Mouse (Mus musculus) ovary, postnatal 14 days (tissue): ENCODE data around the gene Hist1h2bm.
"Not testable (repeated sequence)": the region's sequence is repeated elsewhere in the genome, so short reads cannot be mapped to it uniquely, and the experiment has no call there.

Experiments used
- DNase-seq: peaks from one replicate; pipeline ENCODE4 v3.0.0; 2022; ENCODE audit warnings: low spot score

The Hist1h2bm gene

DNA sequence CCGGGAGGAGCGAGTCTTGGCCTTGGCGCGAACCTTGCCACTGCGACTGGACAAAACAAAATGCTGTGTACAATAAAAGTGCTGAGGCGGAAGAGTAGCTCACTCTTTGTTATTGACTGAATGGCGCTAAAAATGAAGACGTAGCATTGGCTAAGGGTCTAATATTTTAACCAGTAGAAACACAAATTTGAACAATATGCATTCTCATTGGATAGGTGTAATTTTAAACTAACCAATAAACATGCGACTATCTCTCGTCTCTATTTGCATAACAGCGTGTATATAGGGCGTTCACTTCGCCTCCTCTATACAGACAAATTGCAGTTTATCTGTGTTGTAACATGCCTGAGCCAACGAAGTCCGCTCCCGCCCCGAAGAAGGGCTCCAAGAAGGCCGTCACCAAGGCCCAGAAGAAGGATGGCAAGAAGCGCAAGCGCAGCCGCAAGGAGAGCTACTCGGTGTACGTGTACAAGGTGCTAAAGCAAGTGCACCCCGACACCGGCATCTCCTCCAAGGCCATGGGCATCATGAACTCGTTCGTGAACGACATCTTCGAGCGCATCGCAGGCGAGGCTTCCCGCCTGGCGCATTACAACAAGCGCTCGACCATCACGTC, at the start of gene Hist1h2bm:
Gene Hist1h2bm, plus strand, starts transcription at position 288 of the 616 bp plus-strand sequence.
- not testable (repeated sequence) for DNase-seq

DNA sequence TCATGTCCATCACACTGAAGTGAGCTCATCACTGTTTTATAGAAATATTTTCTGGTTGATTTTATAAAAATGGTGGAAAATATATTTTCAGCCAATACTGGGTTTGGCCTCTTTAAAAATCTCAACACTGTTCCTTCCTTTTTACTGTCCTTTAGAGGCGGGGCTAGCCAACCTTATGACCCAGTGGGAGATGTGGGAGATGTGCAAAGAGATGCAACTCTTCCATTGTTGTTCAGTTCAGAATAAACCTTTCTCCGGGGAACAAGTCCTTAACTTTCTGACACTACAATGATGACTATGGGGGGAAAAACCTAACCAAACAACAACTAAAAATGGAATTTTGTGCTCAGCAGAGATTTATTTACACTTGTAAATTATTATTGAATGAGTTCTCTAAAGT, 44.5 kb upstream of the Hist1h2bm start, which contains the start of gene Olfr1360:
Gene Olfr1360, minus strand, starts transcription at position 101 of the 400 bp plus-strand sequence.
- no peak for DNase-seq

DNA sequence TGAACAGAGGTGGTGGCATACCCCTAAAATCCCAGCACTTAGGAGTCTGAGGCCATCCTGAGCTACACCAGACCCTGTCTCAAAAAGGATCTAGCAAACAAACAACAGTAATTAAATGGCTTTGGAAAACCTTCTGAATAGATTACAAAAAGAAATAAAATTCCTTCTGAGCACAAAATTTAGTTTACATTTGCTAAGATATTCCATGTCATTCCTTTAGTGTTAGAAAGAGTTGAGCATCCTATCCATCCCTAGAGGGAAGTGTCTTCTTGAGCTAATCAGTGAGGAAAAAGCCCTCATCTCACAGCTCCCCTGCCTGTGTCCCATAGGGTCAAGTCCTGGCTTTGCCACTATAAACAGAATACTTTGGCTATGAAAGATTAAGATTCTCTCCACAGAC, 24.0 kb upstream of the Hist1h2bm start, which contains the start of gene Olfr1359:
Gene Olfr1359, plus strand, starts transcription at position 301 of the 400 bp plus-strand sequence.
- DNase-seq: no peak

DNA sequence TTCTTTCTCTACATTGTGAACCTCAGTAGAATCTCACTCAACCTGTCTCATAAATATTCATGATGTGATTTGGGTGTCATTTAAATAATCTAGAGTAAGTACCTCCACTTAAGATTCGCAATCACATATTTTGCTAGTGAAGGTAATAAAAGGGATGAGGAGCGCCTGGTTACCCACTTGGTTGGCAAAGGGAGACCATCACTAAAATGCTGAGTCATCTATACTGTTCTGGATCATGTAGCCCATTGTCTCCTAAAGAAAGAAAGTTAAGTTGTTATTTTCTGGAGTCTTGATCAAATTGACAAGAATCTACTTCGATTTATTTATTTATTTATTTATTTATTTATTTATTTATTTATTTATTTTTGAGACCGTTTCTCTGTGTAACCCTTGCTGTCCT, 15.2 kb upstream of the Hist1h2bm start:
- DNase-seq: no peak

DNA sequence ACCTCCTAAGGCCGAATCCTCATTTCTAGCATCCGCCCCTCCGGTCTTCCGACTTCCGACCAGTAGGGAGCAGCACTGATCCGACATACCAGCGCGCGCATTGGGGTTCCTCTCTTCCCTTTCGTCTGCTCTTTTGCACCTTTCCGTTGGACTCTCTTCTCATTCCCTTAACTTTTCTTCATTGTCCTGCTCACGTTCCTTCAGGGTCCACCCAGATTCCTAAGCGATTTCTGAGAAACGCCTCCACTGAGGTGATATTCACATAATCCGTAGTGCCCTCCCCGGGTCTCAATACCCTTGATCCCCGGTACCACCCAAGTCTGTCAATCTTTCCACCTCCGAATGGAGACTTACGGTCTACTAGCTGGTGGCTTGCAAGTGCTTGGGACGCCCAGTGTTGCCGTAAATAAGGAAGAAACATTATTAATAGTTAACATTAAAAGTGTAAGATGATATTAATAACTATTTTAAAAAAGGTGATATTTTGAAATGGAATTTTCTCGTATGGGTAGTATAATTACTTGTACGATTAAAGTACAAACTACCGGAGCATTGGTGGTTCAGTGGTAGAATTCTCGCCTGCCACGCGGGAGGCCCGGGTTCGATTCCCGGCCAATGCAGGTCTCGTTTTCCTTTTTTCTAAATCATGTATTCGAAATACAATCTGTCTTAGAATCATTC, 11.7 kb upstream of the Hist1h2bm start:
- peak; percentile 88 for DNase-seq

DNA sequence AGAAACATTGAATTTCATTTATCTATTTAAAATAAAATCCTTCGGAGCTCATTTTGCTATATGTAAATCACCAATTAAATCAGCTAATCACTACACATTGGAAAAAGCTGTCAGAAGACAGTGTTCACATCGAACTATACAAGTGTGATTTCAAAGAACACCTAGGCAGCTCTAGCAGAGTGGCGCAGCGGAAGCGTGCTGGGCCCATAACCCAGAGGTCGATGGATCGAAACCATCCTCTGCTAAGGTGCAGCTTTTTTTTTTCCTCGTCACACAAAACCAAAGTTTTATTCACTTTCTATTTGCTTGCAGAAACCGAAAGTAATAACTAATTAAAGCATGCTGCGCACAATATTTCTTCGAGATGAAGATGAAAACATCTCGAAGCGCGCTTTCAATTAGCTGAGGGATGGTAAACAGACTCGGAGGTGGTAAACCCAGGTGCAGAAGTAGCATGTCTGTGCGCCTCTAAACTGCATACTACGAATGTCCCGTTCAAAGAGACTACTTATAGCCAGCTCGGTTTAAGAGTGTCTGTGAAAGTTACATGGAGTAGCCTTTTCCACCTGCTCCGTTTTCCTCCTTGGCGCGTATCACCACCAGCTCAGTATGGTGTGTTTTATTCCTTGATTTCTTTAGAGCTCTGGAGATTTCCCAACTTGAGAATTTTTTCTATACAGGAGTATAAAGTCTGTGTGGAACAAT, 10.9 kb upstream of the Hist1h2bm start:
- peak; percentile 84 for DNase-seq

DNA sequence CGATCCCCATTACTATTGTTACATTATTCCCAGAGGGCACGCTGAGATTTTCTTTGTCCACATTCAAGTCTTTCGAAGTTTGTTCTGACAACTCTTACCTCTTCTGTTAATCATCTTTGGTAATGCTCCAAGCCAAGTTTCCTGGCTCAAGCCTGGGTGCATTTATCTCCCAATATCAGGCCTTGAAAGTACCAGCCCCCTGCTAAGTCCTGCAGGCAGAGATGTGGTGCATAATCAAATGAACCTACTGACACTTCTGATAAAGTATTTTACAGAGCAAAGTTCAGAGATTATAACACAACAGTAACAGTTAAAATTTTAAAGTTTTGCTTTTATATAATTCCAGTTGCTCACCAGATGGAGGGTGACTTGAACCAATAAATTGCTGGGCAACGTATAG, 10.1 kb upstream of the Hist1h2bm start:
- DNase-seq: no peak

DNA sequence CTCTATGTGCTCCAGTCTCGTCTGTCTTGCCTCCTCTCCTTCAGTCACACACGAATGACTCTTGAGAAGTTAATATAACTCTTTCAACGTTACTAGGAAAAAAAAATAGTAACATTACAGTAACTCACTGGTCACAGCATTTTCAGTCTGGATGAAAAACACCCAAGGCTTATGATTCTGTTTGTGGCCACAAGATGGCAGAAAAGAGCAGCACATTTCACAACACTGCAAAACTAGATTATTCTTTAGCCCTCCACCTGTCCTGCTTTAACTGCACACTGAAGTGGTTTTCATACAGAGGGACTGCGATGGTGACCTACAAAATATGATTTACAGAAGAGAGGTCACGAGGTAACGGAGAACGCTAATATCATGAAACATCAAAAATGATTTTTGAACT, 7.1 kb upstream of the Hist1h2bm start:
- peak; percentile 49 for DNase-seq

DNA sequence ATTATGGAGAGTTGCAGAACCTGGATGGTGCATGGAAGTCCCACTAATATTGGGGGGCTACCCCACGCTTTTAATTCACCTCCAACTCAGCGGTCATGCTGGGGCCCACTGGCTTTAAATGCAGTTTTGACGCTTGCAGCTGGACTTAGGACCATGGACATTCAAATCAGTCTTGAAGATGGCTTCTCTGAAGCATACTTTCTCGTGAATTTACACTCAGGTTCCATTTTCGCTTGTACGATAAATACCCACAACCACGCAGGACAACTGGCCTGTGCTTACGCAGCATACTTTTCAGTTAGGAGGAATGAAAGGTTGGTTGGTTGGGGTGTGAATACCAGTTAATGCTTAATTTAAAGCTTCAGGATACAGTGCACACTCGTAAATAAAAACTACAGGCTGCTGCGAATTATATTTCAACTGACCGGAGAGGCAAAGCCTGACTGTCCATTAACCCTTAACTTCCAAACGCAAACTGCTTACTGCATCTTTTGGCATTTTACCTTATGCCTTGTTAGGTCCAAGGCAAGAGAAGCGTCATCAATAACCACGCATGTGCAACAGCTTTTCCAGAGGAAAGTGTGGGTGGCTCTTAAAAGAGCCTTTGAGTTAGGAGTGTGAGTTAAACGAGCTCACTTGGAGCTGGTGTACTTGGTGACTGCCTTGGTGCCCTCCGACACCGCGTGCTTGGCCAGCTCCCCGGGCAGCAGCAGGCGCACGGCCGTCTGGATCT, 6.5 kb upstream of the Hist1h2bm start:
- DNase-seq: no peak

DNA sequence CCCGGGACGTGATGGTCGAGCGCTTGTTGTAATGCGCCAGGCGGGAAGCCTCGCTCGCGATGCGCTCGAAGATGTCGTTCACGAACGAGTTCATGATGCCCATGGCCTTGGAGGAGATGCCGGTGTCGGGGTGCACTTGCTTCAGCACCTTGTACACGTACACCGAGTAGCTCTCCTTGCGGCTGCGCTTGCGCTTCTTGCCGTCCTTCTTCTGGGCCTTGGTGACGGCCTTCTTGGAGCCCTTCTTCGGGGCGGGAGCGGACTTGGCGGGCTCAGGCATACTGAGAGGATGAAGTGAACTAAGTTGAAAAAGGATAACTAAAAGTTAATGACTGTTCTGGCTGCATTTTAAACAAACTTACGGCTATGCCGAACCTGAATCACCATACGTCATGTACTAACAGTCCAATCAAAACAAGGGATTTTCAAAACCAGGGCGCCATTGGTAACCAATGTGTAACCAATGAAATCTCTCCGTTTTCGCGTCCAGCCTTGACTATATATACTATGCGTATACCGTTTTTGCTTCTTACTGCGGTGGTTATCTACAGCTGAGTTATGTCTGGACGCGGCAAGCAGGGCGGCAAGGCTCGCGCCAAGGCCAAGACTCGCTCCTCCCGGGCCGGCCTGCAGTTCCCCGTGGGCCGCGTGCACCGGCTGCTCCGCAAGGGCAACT, 5.8 kb upstream of the Hist1h2bm start, which contains the start of the genes Hist1h2bl and Hist1h2ai:
Gene Hist1h2bl, minus strand, starts transcription at position 280 of the 676 bp plus-strand sequence.
Gene Hist1h2ai, plus strand, starts transcription at position 559 of the 676 bp plus-strand sequence.
- DNase-seq: peak; percentile 64

DNA sequence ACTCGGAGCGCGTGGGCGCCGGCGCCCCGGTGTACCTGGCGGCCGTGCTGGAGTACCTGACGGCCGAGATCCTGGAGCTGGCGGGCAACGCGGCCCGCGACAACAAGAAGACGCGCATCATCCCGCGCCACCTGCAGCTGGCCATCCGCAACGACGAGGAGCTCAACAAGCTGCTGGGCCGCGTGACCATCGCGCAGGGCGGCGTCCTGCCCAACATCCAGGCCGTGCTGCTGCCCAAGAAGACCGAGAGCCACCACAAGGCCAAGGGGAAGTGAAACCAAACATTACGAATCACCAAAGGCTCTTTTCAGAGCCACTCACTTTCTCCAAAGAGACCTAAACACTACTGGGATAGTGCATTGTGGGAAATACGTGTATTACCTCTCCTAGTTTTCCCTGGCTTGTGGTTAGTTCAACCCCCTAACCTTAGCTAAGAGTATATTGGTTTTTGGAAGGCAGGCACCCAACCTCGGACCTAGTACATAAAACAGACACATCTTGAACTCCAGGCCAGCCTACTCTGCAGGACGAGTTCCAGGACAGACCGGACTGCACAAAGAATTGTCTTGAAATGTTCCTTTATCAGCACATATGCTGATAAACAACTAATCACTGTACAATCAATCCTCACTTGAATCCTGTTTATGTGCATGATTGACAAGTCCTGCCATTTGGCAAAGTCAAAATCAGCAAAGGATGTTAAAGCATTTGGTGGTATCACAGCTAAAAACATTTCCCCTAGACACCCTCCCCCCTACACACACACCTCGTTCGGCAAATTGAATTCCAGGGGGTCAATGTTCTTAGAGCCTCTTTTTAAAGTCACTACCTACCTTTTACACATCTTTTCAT, 5.1 kb upstream of the Hist1h2bm start:
- DNase-seq: not testable (repeated sequence)

DNA sequence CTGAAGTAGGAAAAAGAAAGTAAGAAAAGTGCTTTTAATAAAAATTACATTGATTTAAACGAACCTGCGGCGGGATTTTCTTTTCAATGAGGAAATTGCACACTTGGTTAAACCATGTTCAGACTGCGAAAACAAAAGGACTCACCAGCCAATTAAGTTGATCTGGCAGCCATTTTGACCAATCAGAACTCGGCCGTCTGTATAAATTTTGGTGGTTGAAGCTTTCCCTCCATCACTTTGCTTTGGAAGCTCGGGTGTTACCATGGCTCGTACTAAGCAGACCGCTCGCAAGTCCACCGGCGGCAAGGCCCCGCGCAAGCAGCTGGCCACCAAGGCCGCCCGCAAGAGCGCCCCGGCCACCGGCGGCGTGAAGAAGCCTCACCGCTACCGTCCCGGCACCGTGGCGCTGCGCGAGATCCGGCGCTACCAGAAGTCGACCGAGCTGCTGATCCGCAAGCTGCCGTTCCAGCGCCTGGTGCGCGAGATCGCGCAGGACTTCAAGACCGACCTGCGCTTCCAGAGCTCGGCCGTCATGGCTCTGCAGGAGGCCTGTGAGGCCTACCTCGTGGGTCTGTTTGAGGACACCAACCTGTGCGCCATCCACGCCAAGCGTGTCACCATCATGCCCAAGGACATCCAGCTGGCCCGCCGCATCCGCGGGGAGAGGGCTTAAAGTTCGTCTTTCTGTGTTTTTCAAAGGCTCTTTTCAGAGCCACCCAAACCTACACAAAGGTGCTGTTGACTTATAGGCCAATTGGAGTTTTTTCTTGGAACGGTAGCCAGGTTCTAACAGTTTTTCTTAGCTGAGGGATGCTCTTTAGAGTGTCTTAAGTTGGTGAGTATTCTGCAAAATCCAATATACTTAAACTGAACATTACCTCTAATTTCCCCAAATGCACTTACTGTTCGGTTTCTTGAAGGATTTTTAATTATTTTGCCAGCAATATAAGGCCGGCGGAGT, 4.2 kb upstream of the Hist1h2bm start, which contains the start of gene Hist1h3h:
Gene Hist1h3h, plus strand, starts transcription at position 263 of the 961 bp plus-strand sequence.
- DNase-seq: peak; percentile 76

DNA sequence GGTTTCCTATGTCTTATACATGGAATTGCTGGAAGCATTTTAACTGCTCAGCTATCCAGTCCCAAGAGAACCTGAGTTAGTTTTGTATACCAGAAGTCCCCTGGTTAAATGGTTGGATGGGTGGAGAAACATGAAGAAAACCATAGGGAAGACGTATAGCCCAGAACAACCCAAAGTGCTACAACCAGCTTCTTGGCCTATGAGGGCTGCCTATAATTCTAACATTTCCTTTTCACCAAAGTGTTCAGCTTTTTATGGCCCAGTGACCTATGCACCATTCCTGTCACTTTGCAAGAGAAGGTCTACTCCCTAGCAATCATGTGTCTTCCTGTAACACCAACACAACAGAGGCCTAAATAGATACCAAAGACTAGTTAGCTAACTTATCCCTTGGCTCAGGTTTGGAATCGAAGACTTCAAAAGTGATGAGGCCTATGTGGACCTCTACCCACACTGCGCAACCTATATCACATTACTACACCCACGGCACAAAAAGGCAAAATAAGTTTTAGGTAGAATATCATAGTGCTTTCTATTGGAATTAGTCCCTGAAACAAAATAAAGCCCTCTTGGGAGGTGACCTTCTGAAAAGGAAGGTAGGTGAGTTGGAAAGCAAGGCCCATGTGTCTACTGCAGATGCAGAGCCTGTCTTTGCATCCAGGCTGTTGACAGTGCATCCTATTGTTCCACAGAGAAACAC, 3.3 kb upstream of the Hist1h2bm start:
- DNase-seq: no peak

DNA sequence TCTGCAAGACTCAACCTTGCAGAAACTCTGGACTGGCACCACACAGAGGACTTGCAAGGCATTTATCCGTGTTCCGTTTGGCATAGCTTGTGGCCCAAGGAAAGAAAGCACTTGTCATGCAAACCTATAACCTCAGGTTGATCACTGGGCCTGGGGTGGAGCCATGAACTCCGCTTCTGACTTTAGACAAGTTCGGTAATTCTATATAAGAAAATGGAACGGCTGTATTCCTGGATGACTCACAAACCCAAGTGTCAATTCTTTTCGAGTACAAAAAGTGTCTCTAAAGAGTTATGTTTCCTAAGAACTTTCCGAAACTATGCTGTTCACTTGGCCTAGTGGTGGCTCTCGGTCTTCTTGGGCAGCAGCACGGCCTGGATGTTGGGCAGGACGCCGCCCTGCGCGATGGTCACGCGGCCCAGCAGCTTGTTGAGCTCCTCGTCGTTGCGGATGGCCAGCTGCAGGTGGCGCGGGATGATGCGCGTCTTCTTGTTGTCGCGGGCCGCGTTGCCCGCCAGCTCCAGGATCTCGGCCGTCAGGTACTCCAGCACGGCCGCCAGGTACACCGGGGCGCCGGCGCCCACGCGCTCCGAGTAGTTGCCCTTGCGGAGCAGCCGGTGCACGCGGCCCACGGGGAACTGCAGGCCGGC, 612 bp upstream of the Hist1h2bm start:
- not testable (repeated sequence) for DNase-seq

DNA sequence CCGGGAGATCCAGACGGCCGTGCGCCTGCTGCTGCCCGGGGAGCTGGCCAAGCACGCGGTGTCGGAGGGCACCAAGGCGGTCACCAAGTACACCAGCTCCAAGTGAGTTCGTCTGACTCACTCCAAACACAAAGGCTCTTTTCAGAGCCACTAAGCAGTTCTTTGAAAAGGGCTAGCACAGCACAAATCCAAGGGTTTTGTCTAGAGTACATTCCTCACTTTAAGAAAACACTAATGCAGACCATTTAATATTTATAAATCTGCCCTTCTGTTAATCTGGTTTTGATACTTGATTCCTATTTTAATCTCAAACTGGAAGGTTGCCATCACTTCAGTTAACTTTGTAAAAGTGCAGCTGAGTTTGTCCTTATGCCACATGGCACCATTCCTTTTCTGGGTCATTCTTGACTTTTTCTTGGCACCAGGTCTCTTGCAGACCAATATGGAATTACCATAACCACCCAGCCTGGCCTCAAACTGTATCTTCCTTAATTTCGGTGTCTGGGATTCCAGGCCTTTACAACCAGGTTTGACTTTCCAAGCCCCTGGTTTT, 605 bp downstream of the Hist1h2bm start:
- DNase-seq: no peak

DNA sequence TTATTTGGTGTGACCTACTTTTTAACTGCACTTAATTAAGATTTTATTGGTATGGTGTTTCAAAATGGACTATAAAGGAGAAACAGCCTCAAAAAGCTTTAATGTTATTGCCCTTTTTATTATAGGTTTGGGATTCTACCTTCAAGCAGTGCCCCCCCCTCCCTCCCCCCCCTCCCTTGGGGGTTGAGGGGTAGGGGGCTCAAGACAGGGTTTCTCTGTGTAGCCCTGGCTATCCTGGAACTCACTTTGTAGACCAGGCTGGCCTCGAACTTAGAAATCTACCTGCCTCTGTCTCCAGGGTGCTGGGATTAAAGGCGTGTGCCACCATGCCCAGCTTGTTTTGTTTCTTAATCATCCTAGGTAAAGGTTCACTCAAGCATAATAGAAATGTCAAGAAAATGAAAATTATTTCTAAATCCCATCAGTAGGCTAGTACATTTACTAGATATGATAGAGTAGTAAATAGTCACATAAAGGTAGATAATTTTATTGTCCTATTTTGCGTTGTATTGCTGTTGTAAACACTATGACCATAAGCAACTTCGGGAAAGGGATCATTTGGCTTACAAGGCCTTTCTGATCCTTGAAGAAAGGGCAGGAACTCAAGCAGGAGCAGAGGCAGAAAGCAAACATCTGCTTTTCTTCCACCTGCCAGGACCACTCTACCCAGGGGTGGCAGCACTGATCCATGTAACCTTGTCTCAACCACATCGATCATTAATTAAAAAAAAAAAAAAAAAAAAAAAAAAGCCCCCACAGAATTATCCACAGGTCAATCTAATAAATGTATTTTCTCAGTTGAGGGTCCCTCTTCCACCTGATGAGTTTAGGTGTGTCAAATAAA, 1.4 kb downstream of the Hist1h2bm start:
- no peak for DNase-seq
